Mouse (Mus musculus): ENCODE measurements around the gene Tmco3.
"Not testable (repeated sequence)": the region's sequence is repeated elsewhere in the genome, so short reads cannot be mapped to it uniquely, and the experiment has no call there.

Tmco3 gene

GRCm38 (mm10) chr8:13306309-13306909 lies 18.4 kb downstream of the Tmco3 start:
- no peak for DNase-seq (ENCODE audit: low spot score)

GRCm38 (mm10) chr8:13306916-13307315 lies 18.9 kb downstream of the Tmco3 start:
- DNase-seq (ENCODE audit: low spot score): no peak

GRCm38 (mm10) chr8:13314922-13315321 lies 26.9 kb downstream of the Tmco3 start:
- DNase-seq (ENCODE audit: low spot score): no peak

GRCm38 (mm10) chr8:13316671-13317070 lies 28.7 kb downstream of the Tmco3 start:
- no peak for DNase-seq (ENCODE audit: low spot score)

- no peak for DNase-seq (ENCODE audit: low spot score)
These were observed 38.6 kb downstream of the Tmco3 start for GRCm38 (mm10) chr8:13326598-13326997.

- DNase-seq (ENCODE audit: low spot score): no peak
These were observed 46.7 kb downstream of the Tmco3 start for GRCm38 (mm10) chr8:13334671-13335070.

GRCm38 (mm10) chr8:13337245-13337644 lies 49.3 kb downstream of the Tmco3 start:
- not testable (repeated sequence) for DNase-seq (ENCODE audit: low spot score)

GRCm38 (mm10) chr8:13337678-13338077 lies 49.7 kb downstream of the Tmco3 start:
- DNase-seq (ENCODE audit: low spot score): no peak

GRCm38 (mm10) chr8:13338255-13338860 lies 50.4 kb downstream of the Tmco3 start, which contains the start of gene Tfdp1:
Gene Tfdp1 (plus strand): TSS chr8:13338751.
- peak; percentile 86 for DNase-seq (ENCODE audit: low spot score)

GRCm38 (mm10) chr8:13338901-13339645 lies 51.1 kb downstream of the Tmco3 start:
- peak; percentile 36 for DNase-seq (ENCODE audit: low spot score)

- no peak for DNase-seq (ENCODE audit: low spot score)
These were observed 51.6 kb downstream of the Tmco3 start for GRCm38 (mm10) chr8:13339646-13339990.

GRCm38 (mm10) chr8:13340650-13341049 lies 52.7 kb downstream of the Tmco3 start:
- DNase-seq (ENCODE audit: low spot score): no peak

GRCm38 (mm10) chr8:13342340-13342739 lies 54.4 kb downstream of the Tmco3 start:
- DNase-seq (ENCODE audit: low spot score): no peak

- no peak for DNase-seq (ENCODE audit: low spot score)
These were observed 55.1 kb downstream of the Tmco3 start for GRCm38 (mm10) chr8:13343134-13343533.

GRCm38 (mm10) chr8:13350052-13350451 lies 62.1 kb downstream of the Tmco3 start:
- DNase-seq (ENCODE audit: low spot score): no peak

- DNase-seq (ENCODE audit: low spot score): no peak
These were observed 63.6 kb downstream of the Tmco3 start for GRCm38 (mm10) chr8:13351593-13351992.

- no peak for DNase-seq (ENCODE audit: low spot score)
These were observed 64.6 kb downstream of the Tmco3 start for GRCm38 (mm10) chr8:13352601-13353000.

GRCm38 (mm10) chr8:13353155-13353833 lies 65.3 kb downstream of the Tmco3 start:
- DNase-seq (ENCODE audit: low spot score): no peak

GRCm38 (mm10) chr8:13353883-13354282 lies 65.9 kb downstream of the Tmco3 start:
- no peak for DNase-seq (ENCODE audit: low spot score)

GRCm38 (mm10) chr8:13356221-13356620 lies 68.2 kb downstream of the Tmco3 start:
- DNase-seq (ENCODE audit: low spot score): no peak

- no peak for DNase-seq (ENCODE audit: low spot score)
These were observed 68.7 kb downstream of the Tmco3 start for GRCm38 (mm10) chr8:13356681-13357080.

GRCm38 (mm10) chr8:13360213-13360612 lies 72.2 kb downstream of the Tmco3 start:
- no peak for DNase-seq (ENCODE audit: low spot score)

GRCm38 (mm10) chr8:13361865-13362264 lies 73.9 kb downstream of the Tmco3 start:
- no peak for DNase-seq (ENCODE audit: low spot score)
